Mouse (Mus musculus) CD4-positive, CD25-positive, alpha-beta regulatory T cell, adult 2 months (primary cell): Measurements from ENCODE around the gene Cnrip1.
"Not testable (repeated sequence)": the region's sequence is repeated elsewhere in the genome, so short reads cannot be mapped to it uniquely, and the experiment has no call there.

Experiments
- DNase-seq: peaks from one replicate; pipeline ENCODE4 v3.0.0-alpha.2; 2012; ENCODE audit warnings: low read depth, low spot score

Gene Cnrip1

DNA sequence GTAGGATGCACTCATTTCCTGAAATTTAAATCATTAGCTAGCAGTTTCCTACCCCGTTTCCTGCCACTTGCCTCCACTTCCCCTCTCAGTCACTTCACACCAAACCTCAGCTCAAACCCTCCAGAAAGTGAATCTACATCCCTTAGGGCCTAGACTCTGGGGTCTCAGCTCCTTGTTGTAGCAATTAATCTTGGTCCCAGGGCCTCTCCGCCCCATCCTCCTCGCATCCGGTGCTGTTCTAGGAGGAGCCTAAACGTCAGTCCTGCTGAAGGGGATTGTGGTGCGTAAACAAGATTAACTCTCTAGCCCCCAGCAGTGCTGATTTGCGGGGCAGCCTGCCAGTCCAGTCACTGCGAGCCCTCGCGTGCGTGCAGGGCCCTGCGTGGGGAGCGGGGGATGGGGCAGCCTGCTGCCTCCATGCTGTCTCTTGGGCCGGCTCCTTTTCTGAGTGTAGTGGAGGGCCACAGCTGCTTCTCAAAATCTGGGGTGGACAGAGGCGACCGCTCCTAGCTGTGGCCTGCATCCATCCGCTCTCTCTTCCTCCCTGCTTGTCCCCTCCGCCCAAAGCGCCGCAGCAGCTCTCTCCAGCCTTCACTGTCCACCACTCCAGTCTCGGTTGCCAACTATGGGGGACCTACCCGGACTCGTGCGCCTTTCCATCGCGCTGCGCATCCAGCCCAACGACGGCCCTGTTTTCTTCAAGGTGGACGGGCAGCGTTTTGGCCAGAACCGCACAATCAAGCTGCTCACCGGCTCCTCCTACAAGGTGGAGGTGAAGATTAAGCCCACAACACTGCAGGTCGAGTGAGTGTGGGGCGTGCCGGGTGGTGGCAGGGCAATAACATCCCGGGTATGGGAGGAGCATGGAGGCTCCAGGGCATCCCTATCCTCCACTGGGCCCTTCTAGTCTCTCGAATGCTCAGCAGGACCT lies at the start of gene Cnrip1, which contains the start of gene Plek:
Cnrip1 (plus strand) TSS at position 42 of the 931 bp plus-strand sequence.
Plek (minus strand) TSS at position 837 of the 931 bp plus-strand sequence.
- DNase-seq = peak; percentile 36

DNA sequence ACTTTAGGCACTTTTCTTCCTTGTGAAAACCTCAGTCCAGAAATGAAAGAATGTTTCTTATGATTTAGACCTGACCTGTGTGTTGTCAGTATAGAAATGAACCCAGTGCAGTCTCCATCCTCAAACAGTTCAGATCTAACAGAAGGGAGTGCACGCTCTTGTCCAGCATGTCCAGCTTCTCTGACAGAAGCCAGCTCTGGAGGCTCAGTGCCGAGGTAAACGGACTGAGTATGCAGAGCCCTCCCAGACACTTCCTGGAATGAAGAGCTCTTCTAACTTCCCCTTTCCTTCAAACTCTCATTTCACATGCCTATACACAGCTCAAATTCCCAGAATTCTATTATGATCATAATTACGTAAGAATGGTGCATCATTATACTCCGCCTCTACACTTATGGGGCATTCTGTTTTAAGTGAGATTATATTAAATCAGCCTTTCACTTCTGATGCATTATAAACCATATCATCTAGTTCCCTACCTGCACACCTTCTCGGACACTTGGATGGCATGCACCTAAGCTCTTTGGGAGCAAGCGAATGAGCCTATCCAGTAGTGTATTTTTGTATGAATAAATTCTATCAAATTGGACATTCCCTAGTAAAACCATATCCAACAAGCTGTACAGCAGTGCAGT lies 48.5 kb upstream of the Cnrip1 start:
- DNase-seq = no peak

DNA sequence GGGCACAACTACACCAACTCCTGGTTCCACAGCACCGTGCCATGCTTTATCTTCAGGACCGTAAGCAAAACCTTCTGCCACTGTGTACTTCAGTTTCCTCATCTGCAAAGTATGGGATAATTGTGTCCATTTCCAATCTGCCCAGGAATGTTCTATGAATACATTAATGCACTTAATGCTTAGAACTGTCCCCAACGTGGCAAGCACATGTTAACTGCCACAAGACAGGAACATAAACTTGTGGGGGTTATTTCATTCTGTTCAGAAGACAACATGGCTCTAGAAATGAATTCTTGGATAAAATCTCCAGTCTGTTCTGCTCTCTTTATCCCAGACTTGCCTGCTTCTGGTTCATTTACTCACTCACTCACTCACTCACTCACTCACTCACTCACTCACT lies 47.6 kb upstream of the Cnrip1 start:
- DNase-seq = no peak

- DNase-seq = no peak
Observed at GRCm38 (mm10) chr11:17004899-17005846, 46.2 kb upstream of the Cnrip1 start.

GRCm38 (mm10) chr11:17006526-17006925 lies 44.9 kb upstream of the Cnrip1 start:
- DNase-seq = not testable (repeated sequence)

- no peak for DNase-seq
Observed at GRCm38 (mm10) chr11:17007517-17008173, 43.7 kb upstream of the Cnrip1 start.

GRCm38 (mm10) chr11:17008498-17008941 lies 42.9 kb upstream of the Cnrip1 start:
- DNase-seq = peak; percentile 14

DNA sequence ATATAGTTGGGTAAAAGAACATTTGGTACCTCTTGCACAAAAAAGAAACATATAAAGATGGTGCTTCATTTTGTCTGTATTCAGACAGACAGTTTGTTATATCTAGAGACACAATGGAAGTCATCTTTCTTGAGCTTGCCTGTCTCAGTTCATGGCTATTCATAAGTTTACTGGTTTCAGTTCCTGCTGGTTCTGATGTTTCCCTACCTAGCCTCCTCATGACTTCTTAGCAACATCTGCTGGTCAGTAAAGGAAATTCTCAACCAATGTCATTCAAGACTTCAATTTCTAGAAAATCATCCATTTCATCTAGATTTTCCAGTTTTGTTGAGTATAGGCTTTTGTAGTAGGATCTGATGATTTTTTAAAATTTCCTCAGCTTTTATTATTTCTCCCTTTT lies 38.4 kb upstream of the Cnrip1 start:
- DNase-seq = no peak

DNA sequence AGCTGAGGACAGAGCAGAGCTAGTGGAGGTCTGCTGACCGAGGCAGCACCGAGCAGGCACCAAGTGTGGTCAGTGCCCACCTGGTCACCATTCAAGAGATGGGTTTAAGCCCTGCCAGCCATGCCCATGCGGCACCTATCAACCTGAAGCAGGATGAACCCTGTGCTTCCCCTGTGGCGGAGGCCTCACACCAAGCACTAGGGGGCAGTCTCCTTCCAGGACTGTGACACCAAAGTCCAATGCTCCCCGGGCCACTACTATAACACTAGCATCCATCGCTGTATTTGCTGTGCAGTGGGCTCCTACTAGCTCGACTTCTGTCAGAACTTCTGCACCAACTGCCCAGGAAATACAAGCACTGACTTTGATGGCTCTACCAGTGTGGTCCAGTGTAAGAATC lies 32.1 kb upstream of the Cnrip1 start:
- DNase-seq = peak; percentile 3

DNA sequence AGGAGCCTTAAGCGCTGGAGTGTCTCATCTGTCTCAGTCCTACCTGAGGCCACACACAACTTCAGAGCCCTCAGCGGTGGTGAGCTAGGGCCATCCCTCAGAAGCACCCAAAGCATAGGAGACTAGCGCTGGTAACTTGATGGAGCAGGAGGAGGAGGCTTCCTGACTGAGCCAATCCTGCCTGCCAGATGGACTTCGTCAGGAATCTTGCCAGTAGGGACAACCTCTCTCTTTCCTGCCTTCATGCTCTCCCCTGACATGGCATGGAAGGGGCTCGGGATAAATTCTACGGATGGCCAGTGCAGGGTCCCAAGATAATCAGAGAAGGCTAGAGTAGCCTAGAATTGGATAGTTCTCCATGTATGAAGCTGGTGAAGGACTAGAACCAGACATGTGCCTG lies 28.2 kb upstream of the Cnrip1 start:
- DNase-seq = no peak

- no peak for DNase-seq
Observed at GRCm38 (mm10) chr11:17023984-17024383, 27.4 kb upstream of the Cnrip1 start.

DNA sequence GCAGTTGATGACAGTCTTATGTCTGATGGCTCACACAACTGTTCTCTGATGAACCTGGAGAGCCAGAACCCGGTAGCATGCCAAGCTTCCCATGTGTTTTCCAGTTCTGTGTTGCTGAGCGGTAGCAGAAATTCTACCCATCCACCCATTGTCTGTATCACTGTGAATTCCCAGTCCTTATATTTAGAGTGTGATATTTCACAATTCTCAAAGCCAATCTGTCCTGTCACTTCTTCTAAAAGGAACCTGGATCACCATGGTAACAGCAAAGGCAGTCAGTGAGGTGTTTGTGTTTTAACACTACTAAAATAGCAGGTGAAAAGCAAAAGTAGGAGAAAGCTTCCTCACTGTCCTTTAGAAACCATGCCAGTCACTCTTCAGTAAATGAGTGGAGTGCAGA lies 5.6 kb upstream of the Cnrip1 start:
- no peak for DNase-seq

DNA sequence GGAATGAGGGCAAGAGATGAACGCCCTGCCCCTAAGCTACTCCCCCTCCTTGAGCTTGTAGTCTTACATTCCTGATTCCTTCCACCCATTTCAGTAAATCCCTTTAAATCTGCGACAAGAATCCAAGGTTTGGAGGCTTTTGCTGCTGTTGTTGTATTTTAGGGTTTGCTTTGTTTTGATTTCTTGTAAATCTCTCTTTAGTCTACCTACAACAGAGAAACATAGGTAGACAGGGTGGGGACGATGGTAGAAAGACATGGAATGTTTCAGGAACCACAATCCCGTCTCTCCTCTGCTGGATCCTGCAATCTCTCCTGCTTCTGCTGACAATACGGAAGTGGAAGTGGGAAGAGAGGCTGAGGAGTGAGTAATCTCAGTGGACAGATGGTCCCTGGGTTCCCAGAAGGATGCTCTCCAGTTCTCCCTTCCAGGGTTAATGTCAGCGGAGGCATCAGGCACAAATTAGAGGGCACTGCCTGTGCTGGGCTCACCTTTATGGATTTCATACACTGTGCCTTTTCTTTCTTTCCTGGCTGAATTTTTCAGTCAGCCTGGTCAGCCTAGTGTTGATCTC lies 1.2 kb downstream of the Cnrip1 start:
- DNase-seq = no peak

- DNase-seq = not testable (repeated sequence)
Observed at GRCm38 (mm10) chr11:17069360-17069759, 18.0 kb downstream of the Cnrip1 start.

- DNase-seq = no peak
Observed at GRCm38 (mm10) chr11:17075656-17076055, 24.3 kb downstream of the Cnrip1 start.

DNA sequence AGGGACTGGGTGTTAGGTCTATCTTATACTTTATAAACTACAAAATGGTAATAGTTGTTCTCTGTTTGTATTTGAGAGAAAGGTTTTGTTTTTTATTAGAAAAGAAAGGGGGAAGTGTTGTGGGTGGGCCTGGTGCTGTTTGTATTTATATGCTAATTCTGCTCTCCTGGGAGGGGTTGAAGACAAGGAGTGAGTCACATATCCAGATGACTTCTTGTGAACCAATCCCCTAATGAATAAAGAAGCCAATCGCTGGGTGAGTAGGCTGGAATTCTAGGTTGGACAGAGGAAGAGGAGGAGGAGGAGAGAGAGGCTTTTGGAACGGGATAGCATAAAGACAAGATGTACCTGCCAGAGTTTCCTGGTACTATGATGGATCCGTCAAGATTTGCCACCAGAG lies 30.7 kb downstream of the Cnrip1 start:
- no peak for DNase-seq

GRCm38 (mm10) chr11:17082953-17083352 lies 31.6 kb downstream of the Cnrip1 start:
- DNase-seq = peak; percentile 5

GRCm38 (mm10) chr11:17083455-17083854 lies 32.1 kb downstream of the Cnrip1 start:
- no peak for DNase-seq

- no peak for DNase-seq
Observed at GRCm38 (mm10) chr11:17083866-17084265, 32.5 kb downstream of the Cnrip1 start.

DNA sequence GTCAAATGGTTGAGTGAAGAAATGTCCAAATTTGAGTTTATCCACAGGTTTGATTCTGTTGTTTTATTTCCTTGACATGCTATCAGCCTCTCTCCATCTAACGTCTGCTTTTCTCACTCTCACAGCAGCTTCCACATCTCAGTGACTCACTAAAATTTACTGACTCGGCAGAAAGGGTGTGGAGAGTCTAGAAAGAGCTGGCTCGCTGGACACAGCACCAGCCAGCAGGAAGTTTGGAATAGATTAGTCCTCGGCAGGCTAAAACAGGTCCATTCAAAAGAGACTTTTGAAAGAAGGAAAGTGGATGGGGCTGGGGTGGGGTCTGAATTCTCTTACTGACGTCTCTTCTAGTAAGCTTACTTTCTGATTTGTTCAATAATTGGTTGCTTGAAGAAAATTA lies 34.7 kb downstream of the Cnrip1 start:
- no peak for DNase-seq

DNA sequence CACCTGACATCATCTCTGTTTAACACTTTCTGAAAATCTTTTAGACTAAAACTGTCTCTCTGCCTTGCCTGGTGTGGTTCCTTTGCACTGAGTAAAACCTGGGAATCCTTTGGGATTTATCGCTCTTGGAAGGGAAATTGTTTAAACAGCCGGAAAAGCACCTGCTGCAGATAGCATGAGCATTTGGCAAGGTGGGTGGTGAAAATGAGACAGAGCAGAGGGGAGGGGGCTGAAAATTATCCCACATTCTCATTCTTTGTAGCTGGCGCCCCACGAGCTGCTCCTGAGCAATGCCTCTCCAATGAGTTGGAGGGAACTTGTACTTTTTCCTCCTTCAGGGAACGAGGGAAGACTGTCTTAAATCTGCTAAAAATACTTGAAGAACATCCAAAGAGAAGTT lies 55.5 kb downstream of the Cnrip1 start:
- no peak for DNase-seq
